Mouse (Mus musculus) right cerebral cortex, postnatal 14 days (tissue): ENCODE data around the gene Ifna7.

Experiments used
- DNase-seq: peaks from one replicate; pipeline ENCODE4 v3.0.0; 2022

Gene Ifna7

DNA sequence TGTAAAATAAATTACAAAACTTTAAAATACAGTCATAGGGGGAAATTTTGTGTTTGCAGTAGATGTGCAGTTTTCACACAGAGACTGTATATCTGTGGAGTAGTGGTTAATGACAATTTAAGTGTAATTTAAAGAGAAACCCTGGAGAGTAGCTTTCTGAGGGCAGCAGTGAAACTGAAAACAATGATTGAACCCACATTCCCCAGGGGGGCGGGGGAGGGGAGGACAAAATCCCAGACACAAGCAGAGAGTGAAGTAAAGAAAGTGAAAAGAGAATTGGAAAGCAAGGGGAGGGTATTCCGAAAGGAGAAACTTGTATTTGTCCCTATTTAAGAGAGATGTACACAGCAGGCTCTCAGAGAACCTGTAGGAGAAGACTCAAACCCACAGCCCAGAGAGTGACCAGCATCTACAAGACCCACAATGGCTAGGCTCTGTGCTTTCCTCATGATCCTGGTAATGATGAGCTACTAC, 25.4 kb downstream of the Ifna7 start, which contains the start of gene Ifna4:
Gene Ifna4 (plus strand): TSS at position 424 of the 474 bp plus-strand sequence.
- DNase-seq: no peak

DNA sequence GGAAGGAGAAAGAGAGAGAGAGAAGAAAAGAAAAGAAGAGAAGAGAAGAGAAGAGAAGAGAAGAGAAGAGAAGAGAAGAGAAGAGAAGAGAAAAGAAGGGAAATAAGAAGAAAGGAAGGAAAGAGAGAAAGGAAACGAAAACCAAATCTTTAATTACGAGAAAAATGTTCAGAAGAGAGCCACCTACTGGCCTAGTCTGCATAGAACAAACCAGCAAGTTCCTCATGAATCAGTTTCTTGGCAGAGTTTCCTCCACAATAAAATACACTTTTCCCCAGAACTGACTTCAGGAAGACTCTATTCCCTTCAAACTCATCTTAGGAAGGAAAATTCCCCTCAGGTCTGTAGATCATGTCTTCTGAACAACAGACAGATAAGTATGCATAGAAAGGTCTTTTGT, 29.3 kb downstream of the Ifna7 start:
- DNase-seq: no peak

DNA sequence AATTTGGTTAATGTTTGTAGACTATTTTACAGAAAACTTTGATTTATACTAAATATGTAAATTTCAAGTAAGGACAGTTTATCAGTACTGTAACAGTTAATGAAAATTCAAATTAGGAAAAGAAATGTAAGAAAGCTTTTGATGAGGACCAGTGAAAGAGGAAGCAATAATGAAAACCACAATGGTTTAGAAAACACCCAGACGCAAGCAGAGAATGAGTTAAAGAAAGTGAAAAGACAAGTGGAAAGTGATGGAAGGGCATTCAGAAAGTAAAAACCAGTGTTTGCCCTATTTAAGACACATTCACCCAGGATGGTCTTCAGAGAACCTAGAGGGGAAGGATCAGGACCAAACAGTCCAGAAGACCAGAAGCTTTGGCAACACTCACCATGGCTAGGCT, 33.7 kb downstream of the Ifna7 start, which contains the start of gene Ifna1:
Gene Ifna1 (plus strand): TSS at position 390 of the 400 bp plus-strand sequence.
- no peak for DNase-seq

DNA sequence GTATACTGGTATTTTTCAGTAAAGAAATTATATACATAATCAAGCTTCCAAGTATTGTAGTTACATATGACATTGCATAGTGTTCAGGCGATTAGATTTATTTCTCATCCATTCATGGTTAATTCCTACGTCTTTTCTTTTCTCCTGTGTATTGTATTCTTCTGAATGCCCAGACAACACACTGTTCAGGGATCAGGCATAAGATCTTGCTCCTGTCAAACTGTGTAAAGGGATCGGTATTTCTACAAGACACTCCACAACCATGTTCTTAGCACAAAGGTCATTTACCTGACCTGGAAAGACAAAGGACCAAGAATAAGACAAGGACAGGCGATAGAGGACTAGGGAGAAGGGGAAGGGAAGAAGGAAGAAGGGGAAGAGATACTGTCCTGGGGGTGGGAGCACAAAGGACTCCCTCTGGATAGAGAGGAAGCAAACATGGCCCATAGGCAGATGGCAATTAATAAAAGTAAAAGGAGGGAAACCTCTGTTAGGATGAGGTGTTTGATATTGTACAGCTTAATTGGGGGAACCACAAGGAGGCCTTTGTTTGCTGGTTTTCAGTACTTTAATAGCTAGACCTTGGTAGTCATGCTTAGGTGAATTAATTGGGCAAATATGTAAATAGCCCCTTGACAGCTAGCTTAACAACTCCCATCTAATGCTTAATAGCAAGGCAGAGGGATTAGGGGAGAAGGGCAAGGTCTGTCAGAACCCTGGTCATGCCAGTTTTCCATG, 35.2 kb downstream of the Ifna7 start:
- DNase-seq: no peak

DNA sequence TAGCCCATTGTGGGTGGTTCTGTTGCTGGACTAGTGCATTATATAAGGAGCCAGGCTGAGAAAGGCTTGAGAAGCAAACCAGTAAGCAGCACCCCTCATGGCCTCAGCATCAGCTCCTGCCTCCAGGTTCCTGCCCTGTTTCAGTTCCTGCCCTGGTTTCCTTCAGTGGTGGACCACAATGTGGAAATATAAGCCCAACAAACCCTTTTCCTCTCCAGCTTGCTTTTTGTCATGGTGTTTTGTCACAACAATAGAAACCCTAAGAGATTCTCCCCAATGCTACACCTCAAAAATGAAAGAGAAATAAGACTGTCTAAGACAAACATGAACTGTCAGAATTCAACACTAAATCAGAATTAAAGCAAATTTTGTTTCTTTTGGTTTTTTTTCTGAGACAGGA, 43.2 kb downstream of the Ifna7 start:
- no peak for DNase-seq

DNA sequence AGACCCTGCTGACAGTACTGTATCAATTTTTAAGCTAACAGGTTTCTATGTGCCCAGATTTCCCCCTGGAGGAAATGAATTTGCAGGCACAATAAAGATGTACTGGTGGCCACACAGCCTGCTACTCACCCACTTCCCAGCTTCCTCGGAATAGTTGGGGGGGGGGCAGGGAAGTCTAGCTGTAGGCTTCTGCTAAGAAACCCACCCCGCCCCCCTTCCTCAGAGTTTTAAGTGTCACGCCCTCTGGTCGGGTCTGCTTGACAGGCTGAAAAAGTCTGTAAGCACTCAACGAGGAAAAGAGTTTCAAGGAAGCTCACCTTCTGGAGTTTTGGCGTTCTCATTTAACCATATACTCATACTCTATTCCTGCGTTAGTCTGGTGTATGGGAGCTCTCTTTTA, 47.3 kb downstream of the Ifna7 start:
- no peak for DNase-seq

DNA sequence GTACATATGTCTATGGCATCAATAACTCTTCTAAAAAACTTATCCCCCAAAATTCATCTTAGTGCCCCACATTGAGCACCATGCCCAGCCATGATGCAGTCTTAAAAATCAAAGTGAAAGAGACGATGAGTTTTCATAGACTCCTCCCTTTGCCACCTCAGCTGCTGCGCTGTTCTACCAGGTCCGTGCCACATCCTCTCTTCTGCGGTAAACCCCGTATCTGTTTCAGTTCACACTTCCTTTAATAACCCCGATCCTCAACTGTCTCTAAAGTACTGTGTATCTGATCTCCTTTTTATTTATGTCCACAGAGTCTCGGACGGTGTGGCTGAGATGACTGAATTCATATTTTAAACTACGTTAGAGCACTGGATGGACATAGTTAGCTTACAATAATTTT, 48.6 kb downstream of the Ifna7 start:
- DNase-seq: no peak

DNA sequence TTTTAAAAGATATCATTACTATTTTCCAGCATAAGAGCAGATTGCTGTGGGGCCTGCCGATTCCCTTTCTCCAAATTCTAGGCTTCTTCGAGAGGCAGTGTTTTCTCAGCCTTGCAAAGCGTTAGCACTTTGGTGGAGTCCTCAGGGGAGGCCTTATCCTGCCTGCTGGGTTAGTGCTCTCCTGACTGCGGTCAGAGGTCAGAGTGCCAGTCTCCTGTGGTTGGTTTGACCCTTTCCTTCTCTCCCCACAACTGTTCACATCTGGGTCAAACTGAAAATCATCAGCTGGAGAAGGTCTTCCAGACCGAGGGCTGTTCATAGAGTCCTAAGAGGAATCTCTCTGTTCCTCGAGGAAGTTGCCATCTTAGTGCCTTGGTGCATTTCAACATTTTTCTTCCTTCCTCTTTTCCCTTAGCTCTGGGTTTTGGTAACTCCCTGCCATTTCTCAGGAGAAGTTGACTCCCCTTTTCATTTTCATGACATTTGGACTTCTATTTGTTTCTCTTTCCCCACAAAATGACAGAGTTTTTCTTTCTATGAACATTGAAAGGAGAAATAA, 49.1 kb downstream of the Ifna7 start:
- DNase-seq: no peak
